Mouse (Mus musculus) midbrain, embryonic 13.5 days (tissue): ENCODE results near the gene Prss48. TPM values are rescaled to one million over a fixed set of nuclear protein-coding genes. Genes with fewer than 3 reads are reported as not detected.

Experiments
- ATAC-seq: fragments of 200-750 bp; cut with Nextera tagmentation; 2 replicates; pipeline ENCODE4 v1.8.0; 2017; ENCODE audit warnings: mild to moderate bottlenecking, moderate TSS enrichment, moderate library complexity
- H3K27ac ChIP-seq: fragments of 300-500 bp; sonication (generic); 2 replicates; pipeline ENCODE4 v1.5.1; 2015; ENCODE audit warnings: inconsistent platforms, mild to moderate bottlenecking, moderate library complexity
- H3K27me3 ChIP-seq: fragments of 300-500 bp; sonication (generic); 2 replicates; pipeline ENCODE4 v1.6.1; 2015; ENCODE audit warnings: mild to moderate bottlenecking, inconsistent platforms
- H3K36me3 ChIP-seq: fragments of 300-500 bp; sonication (generic); 2 replicates; pipeline ENCODE4 v1.6.1; 2015; ENCODE audit warnings: mild to moderate bottlenecking, inconsistent platforms
- H3K4me1 ChIP-seq: fragments of 300-500 bp; sonication (generic); replicated peaks from 2 replicates; pipeline ENCODE4 v1.6.1; 2015; ENCODE audit warnings: inconsistent platforms
- H3K4me2 ChIP-seq: fragments of 300-500 bp; sonication (generic); replicated peaks from 2 replicates; pipeline ENCODE4 v1.6.1; 2015; ENCODE audit warnings: moderate library complexity, mild to moderate bottlenecking, inconsistent platforms
- H3K4me3 ChIP-seq: fragments of 300-500 bp; sonication (generic); replicated peaks from 2 replicates; pipeline ENCODE4 v1.5.1; 2015; ENCODE audit warnings: mild to moderate bottlenecking, inconsistent platforms
- H3K9ac ChIP-seq: fragments of 300-500 bp; sonication (generic); replicated peaks from 2 replicates; pipeline ENCODE4 v1.6.1; 2015; ENCODE audit warnings: mild to moderate bottlenecking, inconsistent platforms
- H3K9me3 ChIP-seq: fragments of 300-500 bp; sonication (generic); 2 replicates; pipeline ENCODE4 v1.6.1; 2016; ENCODE audit warnings: mild to moderate bottlenecking, inconsistent platforms
- WGBS: fragments of 180-500 bp; shearing (Covaris S2); methylation state at CpG from one replicate; pipeline ENCODE4 v1.1.7; 2015; 5-methylcytosine and 5-hydroxymethylcytosine counted together
- polyA plus RNA-seq: library from polyadenylated mRNA; unstranded; fragments of >200 nt; fragmentation: Nextera tagmentation; extraction: Ambion mirVana; gene quantifications from 2 replicates; pipeline ENCODE4 v1.2.1, GENCODE M21; 2015

Gene Prss48
- polyA plus RNA-seq = not detected in 2 replicates

DNA sequence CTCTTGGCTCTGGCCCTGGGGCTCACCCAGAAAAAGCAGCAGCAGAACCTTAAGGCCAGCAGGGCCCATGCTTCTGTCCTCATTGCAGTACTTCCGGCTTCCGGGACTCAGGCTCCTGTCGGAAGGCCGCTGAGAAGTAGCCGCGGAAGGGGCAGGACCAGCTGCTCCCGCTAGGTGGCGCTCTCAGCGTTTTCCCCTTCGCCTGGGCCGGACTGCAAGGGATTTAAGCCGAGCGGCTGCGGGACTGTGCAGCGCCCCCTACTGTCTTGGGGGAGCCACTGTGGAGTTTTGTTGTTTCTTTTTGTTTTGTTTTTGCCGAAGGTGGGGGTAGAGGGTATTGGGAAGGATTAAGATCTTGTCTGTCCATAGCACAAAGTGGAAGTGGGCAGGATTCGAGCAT is at the start of gene Prss48:
Prss48 (minus strand) TSS at position 69 of the 400 bp plus-strand sequence.
- H3K4me3 ChIP-seq = no peak within 1 kb of the TSS

GRCm38 (mm10) chr3:86049041-86049440 is 46.8 kb upstream of the Prss48 start:
- Histone ChIP-seq H3K4me3 (no peak overlapping the region), H3K27ac (no peak overlapping the region), H3K36me3 (no peaks in the 10 kb centered on the region; the same call in 1 of the 2 replicates), H3K27me3 (no peaks in the 10 kb centered on the region), H3K9ac (no peak overlapping the region), H3K4me1 (no peaks in the 10 kb centered on the region), H3K9me3 (no peaks in the 10 kb centered on the region), H3K4me2 (no peak overlapping the region)
- no peak for ATAC-seq
- 86% methylated on average over 2 of the region's 2 CpGs for WGBS

More for the DNA sequence above, at the start of gene Prss48:
- H3K36me3 ChIP-seq = no peaks in the 10 kb centered on the region
- H3K4me2 ChIP-seq = no peak within 1 kb of the TSS
- H3K9ac ChIP-seq = no peak within 1 kb of the TSS
- no peak within 1 kb of the TSS for H3K27ac ChIP-seq
- no peak for ATAC-seq
- H3K4me1 ChIP-seq = no peaks in the 10 kb centered on the region
- H3K9me3 ChIP-seq = no peaks in the 10 kb centered on the region
- WGBS = 77% methylated on average over 17 of the region's 17 CpGs
- H3K27me3 ChIP-seq = no peaks in the 10 kb centered on the region

GRCm38 (mm10) chr3:86047686-86048408 is 45.6 kb upstream of the Prss48 start:
- Histone ChIP-seq H3K9me3 (no peaks in the 10 kb centered on the region), H3K4me2 (no peak overlapping the region), H3K9ac (no peak overlapping the region), H3K27ac (no peak overlapping the region), H3K4me3 (no peak overlapping the region), H3K4me1 (no peaks in the 10 kb centered on the region), H3K36me3 (no peaks in the 10 kb centered on the region; the same call in 1 of the 2 replicates), H3K27me3 (no peaks in the 10 kb centered on the region)
- no peak for ATAC-seq
- 94% methylated on average over 9 of the region's 9 CpGs for WGBS

DNA sequence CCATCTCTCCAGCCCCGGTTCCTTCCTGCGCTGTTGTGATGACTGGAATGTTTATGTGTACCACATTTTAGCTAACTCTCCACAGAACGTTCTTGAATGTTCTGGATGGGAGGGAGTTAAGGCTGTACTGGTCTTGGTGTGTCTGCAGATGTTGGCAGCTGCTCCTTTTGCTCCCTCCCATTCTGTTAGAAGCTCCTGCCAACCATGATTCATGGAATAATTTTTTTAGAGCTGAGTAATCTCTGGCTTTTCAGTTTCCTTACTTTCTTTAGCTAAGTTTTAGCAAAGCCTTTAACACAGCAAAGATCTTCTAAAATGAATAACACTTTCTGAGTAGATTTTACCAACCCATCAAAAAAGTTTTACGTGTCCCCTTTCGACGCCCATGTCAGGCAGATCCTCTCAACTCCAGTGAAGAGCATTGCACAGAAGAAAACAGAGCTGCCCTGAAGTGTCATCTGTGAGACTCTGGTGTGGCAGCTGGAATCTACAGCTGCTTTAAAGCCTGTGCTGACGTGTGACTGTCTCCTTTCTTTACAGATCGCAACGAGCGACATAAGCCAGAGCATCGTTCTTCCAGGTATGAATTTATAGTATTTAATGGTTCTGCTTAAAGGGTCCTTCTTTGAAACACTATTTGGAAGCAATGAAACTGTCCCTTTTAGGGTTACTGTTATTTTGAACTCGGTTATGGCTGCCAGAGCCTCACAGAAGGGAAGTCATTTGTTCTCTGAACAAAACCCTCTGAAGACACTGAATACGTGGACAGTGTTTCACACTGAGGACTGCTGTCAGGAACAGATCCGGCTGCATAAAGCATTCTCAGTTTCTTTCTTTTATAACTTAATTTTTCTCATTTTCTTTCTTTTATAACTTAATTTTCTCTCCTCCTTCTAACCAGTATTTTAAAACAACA is 38.3 kb upstream of the Prss48 start:
- no peak overlapping the region for H3K9ac ChIP-seq
- no peak for ATAC-seq
- H3K27ac ChIP-seq = no peak overlapping the region
- H3K9me3 ChIP-seq = no peaks in the 10 kb centered on the region
- H3K4me2 ChIP-seq = no peak overlapping the region
- 73% methylated on average over 14 of the region's 14 CpGs for WGBS
- H3K4me3 ChIP-seq = no peak overlapping the region
- no peaks in the 10 kb centered on the region for H3K36me3 ChIP-seq
- H3K27me3 ChIP-seq = no peaks in the 10 kb centered on the region
- H3K4me1 ChIP-seq = no peaks in the 10 kb centered on the region

DNA sequence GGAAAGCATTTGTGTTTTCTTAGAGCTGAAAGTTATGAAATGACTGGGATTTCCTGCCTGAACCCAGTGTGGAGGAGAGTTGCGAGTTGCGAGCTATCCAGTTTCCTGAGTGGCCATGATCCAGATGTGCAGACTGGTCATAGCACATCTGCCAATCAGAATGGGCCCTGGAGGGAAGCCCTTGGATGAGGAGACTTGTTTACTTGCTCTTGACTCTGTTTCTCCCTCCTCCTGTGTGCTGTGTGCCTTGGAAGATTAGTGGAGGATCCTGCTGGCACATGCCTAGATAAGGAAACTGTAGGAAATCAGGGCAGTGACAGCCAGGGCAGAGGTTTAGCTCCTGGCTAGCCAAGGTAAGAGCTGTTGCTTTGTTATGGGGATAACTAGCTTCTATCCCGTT is 36.4 kb upstream of the Prss48 start:
- Histone ChIP-seq H3K4me1 (no peaks in the 10 kb centered on the region), H3K9me3 (no peaks in the 10 kb centered on the region), H3K9ac (no peak overlapping the region), H3K4me2 (no peak overlapping the region), H3K27ac (no peak overlapping the region), H3K27me3 (no peaks in the 10 kb centered on the region), H3K36me3 (no peaks in the 10 kb centered on the region), H3K4me3 (no peak overlapping the region)
- ATAC-seq = no peak
- 63% methylated on average over 3 of the region's 3 CpGs for WGBS

DNA sequence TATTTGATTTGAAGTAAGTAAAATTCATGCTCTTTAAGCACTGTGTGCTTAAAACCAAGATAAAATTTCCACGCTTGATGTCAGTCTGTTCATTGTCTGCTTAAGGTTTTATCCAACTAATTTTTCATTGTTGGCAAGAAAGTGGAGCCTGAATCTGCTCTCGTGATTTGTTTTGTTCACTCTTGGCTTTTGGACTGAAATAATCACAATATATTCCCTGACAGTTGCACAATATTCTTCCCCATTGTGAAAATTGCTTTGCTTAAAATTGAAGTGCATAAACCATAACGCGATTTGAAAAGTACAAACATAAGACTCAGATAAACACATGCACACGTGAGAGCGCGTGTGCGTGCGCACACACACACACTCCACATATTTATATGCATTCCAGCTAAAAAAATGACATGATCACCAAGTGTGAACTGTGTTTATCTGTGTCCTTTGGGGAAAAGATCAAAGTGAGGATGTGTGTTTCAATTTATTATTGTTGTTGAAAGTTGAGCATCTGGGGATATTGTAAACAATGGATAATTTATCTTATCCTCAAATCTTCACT is 35.7 kb upstream of the Prss48 start:
- no peak overlapping the region for H3K4me3 ChIP-seq
- H3K27ac ChIP-seq = no peak overlapping the region
- H3K36me3 ChIP-seq = no peaks in the 10 kb centered on the region
- H3K4me1 ChIP-seq = no peaks in the 10 kb centered on the region
- H3K9ac ChIP-seq = no peak overlapping the region
- no peak for ATAC-seq
- WGBS = 93% methylated on average over 9 of the region's 9 CpGs
- no peak overlapping the region for H3K4me2 ChIP-seq
- no peaks in the 10 kb centered on the region for H3K9me3 ChIP-seq
- H3K27me3 ChIP-seq = no peaks in the 10 kb centered on the region

- no peaks in the 10 kb centered on the region for H3K27me3 ChIP-seq
- H3K36me3 ChIP-seq = no peaks in the 10 kb centered on the region
- ATAC-seq = no peak
- H3K4me2 ChIP-seq = no peak overlapping the region
- H3K4me1 ChIP-seq = no peaks in the 10 kb centered on the region
- 90% methylated on average over 9 of the region's 9 CpGs for WGBS
- no peak overlapping the region for H3K4me3 ChIP-seq
- no peak overlapping the region for H3K27ac ChIP-seq
- H3K9me3 ChIP-seq = no peaks in the 10 kb centered on the region
- H3K9ac ChIP-seq = no peak overlapping the region
These were observed 31.3 kb upstream of the Prss48 start for GRCm38 (mm10) chr3:86033455-86034090.

DNA sequence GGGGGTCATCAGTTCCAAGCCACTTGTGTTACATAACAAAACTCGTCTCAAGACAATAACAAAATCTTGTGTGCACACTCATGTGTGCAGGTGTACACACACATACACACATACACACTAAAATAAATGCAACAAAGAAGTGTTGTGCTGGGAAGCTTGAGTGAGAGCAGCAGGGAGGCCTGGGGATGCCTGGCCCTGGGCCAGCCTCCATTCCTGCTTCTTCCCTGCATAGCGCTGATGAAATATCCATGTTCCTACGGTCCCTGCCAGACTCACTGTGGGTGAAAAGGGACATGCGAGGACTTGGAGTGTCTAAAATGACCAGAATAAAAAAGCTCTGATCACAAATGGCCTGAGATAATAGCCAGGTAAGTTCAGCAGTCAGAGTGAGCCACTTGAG is 28.3 kb upstream of the Prss48 start:
- 77% methylated on average over 4 of the region's 4 CpGs for WGBS
- Histone ChIP-seq H3K27me3 (no peaks in the 10 kb centered on the region), H3K9me3 (no peaks in the 10 kb centered on the region), H3K4me1 (no peaks in the 10 kb centered on the region), H3K27ac (no peak overlapping the region), H3K4me3 (no peak overlapping the region), H3K4me2 (no peak overlapping the region), H3K36me3 (no peaks in the 10 kb centered on the region), H3K9ac (no peak overlapping the region)
- ATAC-seq = no peak

DNA sequence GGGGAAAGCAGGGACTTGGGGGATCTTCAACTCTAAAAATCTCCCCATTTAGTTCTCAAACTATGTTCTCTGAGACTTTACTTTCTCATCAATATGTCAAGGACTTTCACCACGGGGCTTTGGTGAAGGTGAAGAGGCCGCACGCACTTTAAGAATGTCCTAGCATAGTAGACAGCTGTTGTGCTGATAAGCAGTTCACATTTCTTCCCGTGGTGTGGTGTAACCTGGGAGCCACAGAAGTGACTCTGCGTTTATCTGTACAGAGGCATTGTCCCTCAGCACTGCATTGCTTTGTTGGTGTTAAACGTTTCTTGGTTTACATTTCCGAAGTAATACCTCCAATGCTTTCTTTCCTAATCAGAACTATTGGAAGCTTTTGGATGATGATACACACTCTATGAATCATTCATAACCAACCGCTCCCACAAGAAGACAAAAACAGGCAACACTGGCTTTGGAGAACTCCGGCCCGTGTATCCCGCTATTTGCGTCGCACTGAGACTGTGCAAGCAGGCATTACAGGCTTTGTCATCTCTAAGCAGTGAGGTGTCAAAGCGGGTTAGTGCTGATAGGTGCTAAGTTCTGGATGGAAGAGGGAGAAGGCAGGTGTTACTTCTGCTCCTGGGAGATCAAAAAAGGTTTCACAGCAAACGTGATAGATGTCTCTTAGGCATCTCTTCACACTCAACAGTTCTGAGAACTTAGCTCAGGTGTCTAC is 26.5 kb upstream of the Prss48 start:
- 84% methylated on average over 15 of the region's 15 CpGs for WGBS
- no peak for ATAC-seq
- H3K4me2 ChIP-seq = no peak overlapping the region
- H3K27ac ChIP-seq = no peak overlapping the region
- no peaks in the 10 kb centered on the region for H3K9me3 ChIP-seq
- H3K36me3 ChIP-seq = no peaks in the 10 kb centered on the region
- H3K4me1 ChIP-seq = no peaks in the 10 kb centered on the region
- no peak overlapping the region for H3K9ac ChIP-seq
- H3K27me3 ChIP-seq = no peaks in the 10 kb centered on the region
- H3K4me3 ChIP-seq = no peak overlapping the region

DNA sequence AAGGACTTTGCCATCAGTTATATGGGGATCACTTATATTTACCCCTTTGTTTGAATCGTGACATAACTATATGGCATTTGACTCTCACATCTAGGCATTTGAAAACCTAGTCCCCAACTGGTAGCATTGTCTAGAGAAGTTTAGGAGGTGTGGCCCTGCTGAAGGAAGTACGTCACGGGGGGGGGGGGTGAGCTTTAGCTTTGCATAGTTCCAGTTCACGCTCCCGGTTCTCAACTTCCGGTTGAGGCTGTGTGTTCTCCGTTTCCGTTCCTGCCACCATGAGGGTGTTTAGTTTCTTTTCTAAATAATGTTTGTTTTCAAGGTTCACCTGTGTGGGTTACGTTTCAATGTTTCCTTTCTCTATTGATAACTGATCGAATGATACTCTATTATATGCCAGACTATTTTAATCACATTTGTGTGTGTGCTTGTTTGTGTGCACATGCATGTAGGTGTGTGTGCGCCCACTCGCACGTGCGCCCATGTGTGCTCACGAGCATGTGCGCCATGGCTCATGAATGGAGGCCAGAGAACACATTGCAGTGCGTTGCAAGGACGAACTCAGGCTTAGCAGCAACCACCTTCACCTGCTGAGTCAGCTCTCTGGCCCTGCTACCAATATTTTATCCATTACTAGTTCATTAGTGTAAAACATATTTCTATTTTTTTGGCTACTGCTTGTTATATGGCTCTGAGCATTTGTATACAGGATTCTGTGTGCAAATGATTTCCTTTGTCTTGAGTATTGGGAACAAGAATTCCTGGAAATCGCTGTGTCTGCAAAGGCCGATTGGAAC is 23.2 kb upstream of the Prss48 start:
- H3K4me1 ChIP-seq = no peaks in the 10 kb centered on the region
- H3K4me2 ChIP-seq = no peak overlapping the region
- ATAC-seq = no peak
- H3K27ac ChIP-seq = no peak overlapping the region
- H3K36me3 ChIP-seq = no peaks in the 10 kb centered on the region
- no peaks in the 10 kb centered on the region for H3K27me3 ChIP-seq
- no peak overlapping the region for H3K9ac ChIP-seq
- no peak overlapping the region for H3K4me3 ChIP-seq
- 95% methylated on average over 20 of the region's 20 CpGs for WGBS
- no peaks in the 10 kb centered on the region for H3K9me3 ChIP-seq
